29 mouse cellular contexts compared by ENCODE assay signal in the genomic region with DNA sequence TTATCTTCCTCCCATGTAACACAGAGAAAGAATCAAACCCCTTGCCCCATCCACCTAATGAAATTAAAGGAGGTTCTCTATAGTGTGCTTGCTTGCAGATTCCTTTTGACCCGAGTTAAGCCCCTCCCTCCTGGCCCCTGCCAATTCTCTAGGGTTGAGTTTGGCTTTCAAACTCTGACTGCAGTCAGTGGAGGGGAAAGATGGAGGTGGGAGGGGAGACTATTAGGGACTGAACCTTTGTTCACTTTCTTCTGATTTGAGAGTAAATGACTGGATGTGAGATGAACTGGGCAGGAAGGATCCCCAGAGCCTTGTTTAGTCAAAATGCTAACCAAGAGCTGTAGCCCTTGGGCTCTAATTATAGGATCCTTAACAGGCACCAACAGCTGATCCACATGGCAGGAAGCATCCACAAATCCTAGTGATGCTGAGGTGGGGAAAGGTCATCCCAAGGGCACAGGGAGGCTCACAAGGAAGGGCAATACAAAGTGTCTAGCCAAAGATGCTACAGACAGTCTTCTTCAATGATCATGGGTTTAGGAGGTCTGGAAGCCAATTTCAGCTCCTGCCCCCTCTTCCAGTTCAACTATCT.
DNase-seq lines count a peak whose midpoint lies in the region; ATAC-seq and TF ChIP-seq lines count a peak whose summit lies in the region.
"Had no signal": no experiment of that assay in that cellular context is flagged by ENCODE, and none has a peak within 500 bp of the region (broad histone marks: within the 10 kb centered on the region; RNA-seq: fewer than 3 reads in every experiment).

No protein-coding gene starts in this region.

- no peak overlapping the region for H3K9ac ChIP-seq in midbrain, embryonic 11.5 days (ENCODE audit: low read length)
- no peak overlapping the region for H3K9ac ChIP-seq in midbrain, embryonic 13.5 days (replicated peaks)
- H3K9ac ChIP-seq: embryonic facial prominence, embryonic 12.5 days; forebrain, postnatal 0 days; hindbrain, embryonic 15.5 days; limb, embryonic 13.5 days; liver, embryonic 12.5 days; liver, postnatal 0 days had no signal

- ATAC-seq in midbrain, embryonic 11.5 days (ENCODE audit: low FRiP score), result peak; percentile 38; the same call in 1 of the 2 replicates
- peak; percentile 75 for ATAC-seq in midbrain, embryonic 13.5 days
- ATAC-seq: forebrain, postnatal 0 days; inflammation-experienced regulatory T-cells, adult 6 months; liver, embryonic 12.5 days; liver, postnatal 0 days; Patski had no signal

- no peak overlapping the region for H3K4me3 ChIP-seq in midbrain, embryonic 11.5 days (ENCODE audit: low read depth, low read length)
- no peak overlapping the region for H3K4me3 ChIP-seq in midbrain, embryonic 10.5 days
- H3K4me3 ChIP-seq in midbrain, embryonic 13.5 days (replicated peaks), result no peak overlapping the region
- H3K4me3 ChIP-seq in kidney, adult 2 months (ENCODE audit: insufficient read depth, low read depth, low read length), result no peak overlapping the region
- H3K4me3 ChIP-seq: embryonic facial prominence, embryonic 12.5 days; forebrain, embryonic 10.5 days; hindbrain, embryonic 15.5 days; layer of hippocampus, adult 2 months; left cerebral cortex, adult 2 months; limb, embryonic 13.5 days; liver, embryonic 12.5 days had no signal

- no peaks in the 10 kb centered on the region; the same call in 1 of the 2 replicates for H3K4me1 ChIP-seq in midbrain, embryonic 11.5 days (ENCODE audit: control insufficient read depth, insufficient read depth, low read length)
- H3K4me1 ChIP-seq in midbrain, embryonic 10.5 days, result peaks cover 25% of the 10 kb centered on the region
- peaks cover 11% of the 10 kb centered on the region; the same call in 1 of the 2 replicates for H3K4me1 ChIP-seq in midbrain, embryonic 13.5 days (replicated peaks)
- no peaks in the 10 kb centered on the region for H3K4me1 ChIP-seq in kidney, adult 2 months (ENCODE audit: control insufficient read depth, insufficient read depth, low read length)
- H3K4me1 ChIP-seq: hindbrain, embryonic 15.5 days; liver, embryonic 12.5 days had no signal

- H3K4me2 ChIP-seq in midbrain, embryonic 11.5 days, result no peak overlapping the region
- H3K4me2 ChIP-seq in midbrain, embryonic 13.5 days (replicated peaks), result no peak overlapping the region
- H3K4me2 ChIP-seq: embryonic facial prominence, embryonic 12.5 days; hindbrain, embryonic 15.5 days; limb, embryonic 13.5 days; liver, embryonic 12.5 days had no signal

- peak; percentile 26 for DNase-seq in embryo, embryonic 11 days
- no peak for DNase-seq in embryo, embryonic 9.5 days (ENCODE audit: extremely low spot score)
- peak; percentile 80 for DNase-seq in midbrain, embryonic 11.5 days (ENCODE audit: low spot score, missing footprints)
- DNase-seq in midbrain, embryonic 10.5 days (ENCODE audit: low spot score), result no peak
- DNase-seq in kidney, adult 2 months, result no peak
- DNase-seq in heart, postnatal 25 days (ENCODE audit: low spot score), result no peak
- DNase-seq: adrenal gland, postnatal 10 days; cerebellum, adult 11 months; cerebellum, adult 9-10 months; forebrain, postnatal 0 days; gastrocnemius, postnatal 10 days; heart, postnatal 14 days; kidney, adult 11 months; kidney, postnatal 36 days; liver, postnatal 0 days; lung, postnatal 36 days; right cerebral cortex, adult 18-20 months; spleen, adult 18-20 months; thymus, postnatal 14 days had no signal

- no peak for TF ChIP-seq CTCF in kidney, adult 2 months (conservative IDR thresholded peaks at IDR 0.05; ENCODE audit: insufficient read depth, insufficient read length, low read depth, low read length)

- H3K27me3 ChIP-seq in midbrain, embryonic 11.5 days (ENCODE audit: control insufficient read depth, insufficient read depth, low read length), result no peaks in the 10 kb centered on the region
- no peaks in the 10 kb centered on the region for H3K27me3 ChIP-seq in midbrain, embryonic 10.5 days (ENCODE audit: low read depth, poor library complexity, severe bottlenecking)
- no peaks in the 10 kb centered on the region for H3K27me3 ChIP-seq in midbrain, embryonic 13.5 days
- no peaks in the 10 kb centered on the region for H3K27me3 ChIP-seq in kidney, adult 2 months (replicated peaks; ENCODE audit: control insufficient read depth, insufficient read depth, low read length)
- H3K27me3 ChIP-seq: embryonic facial prominence, embryonic 12.5 days; hindbrain, embryonic 15.5 days; limb, embryonic 13.5 days; liver, embryonic 12.5 days; Patski had no signal

- WGBS in midbrain, embryonic 11.5 days, result 29% methylated on average over 1 of the region's 1 CpGs
- 9% methylated on average over 1 of the region's 1 CpGs for WGBS in midbrain, embryonic 10.5 days
- 0% methylated on average over 1 of the region's 1 CpGs for WGBS in midbrain, embryonic 13.5 days
- 3% methylated on average over 1 of the region's 1 CpGs for WGBS in kidney, adult 2 months

- TF ChIP-seq POLR2A in kidney, adult 2 months (IDR thresholded peaks at IDR 0.05; ENCODE audit: low read depth, low read length), result no peak

- intact Hi-C loops in heart, postnatal 25 days (cut with DNase I), result no loop called here

- no peak overlapping the region for H3K27ac ChIP-seq in midbrain, embryonic 11.5 days (ENCODE audit: low read depth, low read length)
- H3K27ac ChIP-seq in midbrain, embryonic 10.5 days (replicated peaks), result no peak overlapping the region
- H3K27ac ChIP-seq in midbrain, embryonic 13.5 days, result no peak overlapping the region
- H3K27ac ChIP-seq in kidney, adult 2 months (ENCODE audit: insufficient read depth, low read depth, low read length), result no peak overlapping the region
- H3K27ac ChIP-seq: embryonic facial prominence, embryonic 12.5 days; forebrain, embryonic 10.5 days; hindbrain, embryonic 15.5 days; layer of hippocampus, adult 2 months; left cerebral cortex, adult 2 months; limb, embryonic 13.5 days; liver, embryonic 12.5 days had no signal

- H3K36me3 ChIP-seq in midbrain, embryonic 11.5 days (ENCODE audit: control insufficient read depth, insufficient read depth, low read length), result no peaks in the 10 kb centered on the region
- H3K36me3 ChIP-seq in midbrain, embryonic 10.5 days, result no peaks in the 10 kb centered on the region
- H3K36me3 ChIP-seq in midbrain, embryonic 13.5 days, result no peaks in the 10 kb centered on the region
- no peaks in the 10 kb centered on the region for H3K36me3 ChIP-seq in kidney, adult 2 months (ENCODE audit: control insufficient read depth, insufficient read depth, low read length)
- H3K36me3 ChIP-seq: embryonic facial prominence, embryonic 12.5 days; forebrain, embryonic 10.5 days; hindbrain, embryonic 15.5 days; limb, embryonic 13.5 days; liver, embryonic 12.5 days had no signal

- H3K9me3 ChIP-seq in midbrain, embryonic 11.5 days (ENCODE audit: control insufficient read depth, low read length), result no peaks in the 10 kb centered on the region
- no peaks in the 10 kb centered on the region for H3K9me3 ChIP-seq in midbrain, embryonic 10.5 days (replicated peaks)
- H3K9me3 ChIP-seq in midbrain, embryonic 13.5 days, result no peaks in the 10 kb centered on the region
- H3K9me3 ChIP-seq: embryonic facial prominence, embryonic 12.5 days; forebrain, embryonic 10.5 days; hindbrain, embryonic 15.5 days; limb, embryonic 13.5 days; liver, embryonic 12.5 days had no signal

Comparison
In these comparisons a context has a peak if more than half of its experiments do, and no peak if none do; other contexts are left out.
1. DNase-seq: peak in embryo, embryonic 11 days (single experiment) and midbrain, embryonic 11.5 days (single experiment); none in embryo, embryonic 9.5 days (single experiment), midbrain, embryonic 10.5 days (single experiment), kidney, adult 2 months (single experiment) and heart, postnatal 25 days (single experiment).